Mouse (Mus musculus) lung, embryonic 16.5 days (tissue): ENCODE data around the gene Prkag3. TPM values are rescaled to one million over a fixed set of nuclear protein-coding genes. Genes with fewer than 3 reads are reported as not detected.

ENCODE experiments used
- ATAC-seq: fragments of 200-750 bp; cut with Nextera tagmentation; 2 replicates; pipeline ENCODE4 v1.8.0; 2017; ENCODE audit warnings: low read depth, mild to moderate bottlenecking, moderate library complexity
- H3K27ac ChIP-seq: fragments of 300-500 bp; sonication (generic); 2 replicates; pipeline ENCODE4 v1.5.1; 2014; ENCODE audit warnings: mild to moderate bottlenecking, control low read depth, low read length
- H3K27me3 ChIP-seq: fragments of 300-500 bp; sonication (generic); 2 replicates; pipeline ENCODE4 v1.6.1; 2014; ENCODE audit warnings: low read depth, low read length, mixed read lengths; ENCODE audit not compliant: control insufficient read depth, insufficient read depth
- H3K36me3 ChIP-seq: fragments of 300-500 bp; sonication (generic); 2 replicates; pipeline ENCODE4 v1.6.1; 2014; ENCODE audit warnings: low read length; ENCODE audit not compliant: control insufficient read depth, insufficient read depth
- H3K4me1 ChIP-seq: fragments of 300-500 bp; sonication (generic); replicated peaks from 2 replicates; pipeline ENCODE4 v1.6.1; 2014; ENCODE audit warnings: low read length, mixed read lengths; ENCODE audit not compliant: control insufficient read depth, insufficient read depth
- H3K4me2 ChIP-seq: fragments of 300-500 bp; sonication (generic); 2 replicates; pipeline ENCODE4 v1.6.1; 2014; ENCODE audit warnings: low read depth, low read length, control low read depth
- H3K4me3 ChIP-seq: fragments of 300-500 bp; sonication (generic); 2 replicates; pipeline ENCODE4 v1.5.1; 2014; ENCODE audit warnings: mild to moderate bottlenecking, low read length, control low read depth
- H3K9ac ChIP-seq: fragments of 300-500 bp; sonication (generic); 2 replicates; pipeline ENCODE4 v1.6.1; 2014; ENCODE audit warnings: low read length, control low read depth
- H3K9me3 ChIP-seq: fragments of 300-500 bp; sonication (generic); 2 replicates; pipeline ENCODE4 v1.6.1; 2016; ENCODE audit warnings: low read length; ENCODE audit not compliant: control insufficient read depth
- WGBS: fragments of 180-500 bp; shearing (Covaris S2); extraction: QIAGEN DNeasy Blood & Tissue Kit; methylation state at CpG from one replicate; pipeline ENCODE4 v1.1.7; 2014; 5-methylcytosine and 5-hydroxymethylcytosine counted together
- polyA plus RNA-seq: library from polyadenylated mRNA; unstranded; fragments of >200 nt; fragmentation: Nextera tagmentation; extraction: Ambion mirVana; gene quantifications from 2 replicates; pipeline ENCODE4 v1.2.1, GENCODE M21; 2015

Gene Prkag3
- polyA plus RNA-seq, 1 experiment from 2014 or later = 0.67 TPM

GRCm38 (mm10) chr1:74771467-74771844 is 22.4 kb upstream of the Prkag3 start:
- Histone ChIP-seq H3K4me3 (peak overlapping the region; percentile 55), H3K4me1 (peaks cover 22% of the 10 kb centered on the region), H3K27me3 (peaks cover 55% of the 10 kb centered on the region), H3K9ac (peak overlapping the region; percentile 51), H3K9me3 (no peaks in the 10 kb centered on the region), H3K4me2 (peak overlapping the region; percentile 97), H3K27ac (no peak overlapping the region), H3K36me3 (no peaks in the 10 kb centered on the region)
- WGBS = 0% methylated on average over 17 of the region's 26 CpGs
- no peak; the same call in 1 of the 2 replicates for ATAC-seq

- Histone ChIP-seq H3K27me3 (peaks cover 55% of the 10 kb centered on the region), H3K4me3 (peak overlapping the region; percentile 55), H3K4me2 (peak overlapping the region; percentile 97), H3K4me1 (peaks cover 22% of the 10 kb centered on the region), H3K27ac (no peak overlapping the region), H3K36me3 (no peaks in the 10 kb centered on the region), H3K9ac (peak overlapping the region; percentile 51; the same call in 1 of the 2 replicates), H3K9me3 (no peaks in the 10 kb centered on the region)
- no peak for ATAC-seq
- WGBS = 0% methylated on average over 34 of the region's 35 CpGs
Observed at GRCm38 (mm10) chr1:74770727-74771466, 21.9 kb upstream of the Prkag3 start.

DNA sequence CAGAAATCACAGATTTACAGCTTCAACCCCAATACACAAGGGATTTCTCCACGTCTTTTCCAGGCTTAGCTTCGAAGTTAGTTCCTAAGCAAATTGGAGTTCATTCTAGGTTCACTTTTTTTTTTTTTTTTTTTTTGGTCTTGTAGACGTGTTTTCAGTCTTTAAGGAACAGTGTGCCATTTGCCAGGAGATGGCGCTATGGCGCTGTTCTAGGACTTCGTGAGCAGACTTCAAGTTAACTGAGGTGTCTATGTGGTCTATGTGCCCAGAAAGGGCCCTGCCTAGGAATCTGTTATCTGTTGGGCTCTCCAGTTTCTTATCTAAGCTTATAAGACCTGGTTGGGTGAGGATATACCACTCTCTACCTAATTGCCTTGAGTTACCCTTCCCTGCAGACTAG is 14.1 kb upstream of the Prkag3 start:
- Histone ChIP-seq H3K4me2 (no peak overlapping the region), H3K27me3 (no peaks in the 10 kb centered on the region; the same call in 1 of the 2 replicates), H3K4me3 (no peak overlapping the region), H3K9ac (no peak overlapping the region), H3K36me3 (no peaks in the 10 kb centered on the region), H3K4me1 (no peaks in the 10 kb centered on the region), H3K27ac (no peak overlapping the region), H3K9me3 (no peaks in the 10 kb centered on the region)
- WGBS = 5% methylated on average over 6 of the region's 6 CpGs
- no peak for ATAC-seq

DNA sequence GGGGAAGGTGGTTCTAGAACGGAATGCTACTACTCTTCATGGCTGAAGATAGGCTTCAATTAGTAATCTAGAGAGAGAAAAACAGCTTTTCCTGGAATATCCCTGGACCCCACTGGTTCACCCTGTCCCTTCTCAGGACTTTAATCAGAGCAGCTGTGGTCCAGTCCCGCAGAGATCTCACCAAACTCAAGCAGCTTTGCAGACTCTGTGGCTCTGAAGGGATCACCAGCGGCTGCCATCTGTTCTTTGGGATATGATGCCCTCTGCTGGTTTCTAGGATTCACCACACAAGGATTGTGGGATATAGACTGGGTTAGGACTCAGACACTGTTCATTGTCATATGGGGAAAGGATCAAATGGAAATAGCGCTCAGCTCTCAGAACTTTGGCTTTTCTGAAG is 10.8 kb upstream of the Prkag3 start:
- ATAC-seq = no peak
- Histone ChIP-seq H3K4me3 (no peak overlapping the region), H3K27ac (no peak overlapping the region), H3K9me3 (no peaks in the 10 kb centered on the region), H3K36me3 (no peaks in the 10 kb centered on the region), H3K4me1 (no peaks in the 10 kb centered on the region), H3K27me3 (no peaks in the 10 kb centered on the region; the same call in 1 of the 2 replicates), H3K4me2 (no peak overlapping the region), H3K9ac (no peak overlapping the region)
- 22% methylated on average over 4 of the region's 4 CpGs for WGBS

DNA sequence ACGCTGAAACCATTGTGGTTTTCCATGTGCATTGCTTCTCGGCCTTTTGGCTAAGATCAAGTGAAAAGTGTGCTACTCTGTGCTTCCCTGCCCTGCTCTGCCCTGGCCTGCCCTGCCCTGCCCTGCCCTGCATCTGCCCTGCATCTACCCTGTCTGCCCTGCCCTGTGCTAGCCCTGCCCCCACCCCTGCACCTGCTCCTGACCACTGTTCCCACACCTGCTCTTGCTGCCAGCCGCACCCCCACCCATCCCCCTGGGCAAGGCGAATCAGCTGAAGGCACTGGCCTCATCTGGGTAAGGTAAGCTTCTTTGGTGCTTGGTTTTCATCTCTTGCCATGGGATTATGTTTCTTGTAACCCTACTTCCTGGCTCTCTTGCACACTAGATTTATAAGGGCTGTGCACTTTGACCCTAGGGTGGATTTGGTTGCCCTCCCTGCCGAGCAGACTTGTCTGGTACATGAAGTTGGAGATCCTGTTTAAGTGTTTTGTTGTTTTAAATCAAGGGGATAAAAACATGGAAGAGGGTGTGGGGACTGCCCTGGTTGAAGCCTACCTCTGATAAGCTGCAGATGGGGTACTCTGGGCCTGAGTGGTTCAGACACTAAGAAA is 5.3 kb upstream of the Prkag3 start:
- H3K4me1 ChIP-seq = no peaks in the 10 kb centered on the region
- ATAC-seq = no peak
- no peaks in the 10 kb centered on the region for H3K27me3 ChIP-seq
- no peak overlapping the region for H3K4me2 ChIP-seq
- H3K27ac ChIP-seq = no peak overlapping the region
- H3K4me3 ChIP-seq = no peak overlapping the region
- H3K9me3 ChIP-seq = no peaks in the 10 kb centered on the region
- no peak overlapping the region for H3K9ac ChIP-seq
- WGBS = 54% methylated on average over 5 of the region's 5 CpGs
- no peaks in the 10 kb centered on the region for H3K36me3 ChIP-seq

DNA sequence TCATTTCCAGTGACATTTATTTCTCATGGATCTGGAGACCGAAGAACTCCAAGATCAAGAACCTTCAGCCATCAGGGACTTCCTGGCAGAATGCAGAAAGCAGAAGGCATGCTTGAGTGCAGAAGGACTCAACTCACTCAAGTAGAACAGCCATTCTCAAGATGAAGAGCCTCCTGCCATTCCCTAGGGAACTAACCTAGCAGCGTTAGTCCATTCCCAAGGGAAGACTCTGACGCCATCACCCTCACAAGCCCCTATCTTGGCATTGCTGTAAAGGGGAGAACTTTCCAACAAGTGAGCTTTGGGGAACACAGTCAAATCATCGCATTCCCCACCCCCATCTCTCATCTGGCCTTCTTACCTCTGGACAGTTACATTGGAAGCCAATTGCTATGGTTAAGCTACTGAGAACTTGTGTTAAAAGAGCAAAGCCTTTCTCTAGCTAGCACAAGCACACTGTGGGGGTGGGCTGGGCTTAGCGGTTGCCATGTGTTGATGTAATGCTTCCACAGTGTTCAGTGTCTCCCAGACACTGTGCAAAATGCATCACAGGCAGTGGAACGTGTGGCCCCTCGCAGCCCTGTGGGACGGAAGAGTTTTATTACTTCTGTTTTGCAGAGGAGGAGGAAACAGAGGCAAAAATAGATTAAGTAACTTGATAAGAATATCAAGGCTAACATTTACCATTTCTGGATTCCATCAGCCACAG is 4.4 kb upstream of the Prkag3 start:
- no peak for ATAC-seq
- H3K36me3 ChIP-seq = no peaks in the 10 kb centered on the region
- no peak overlapping the region for H3K27ac ChIP-seq
- peaks cover 5% of the 10 kb centered on the region for H3K4me1 ChIP-seq
- WGBS = 82% methylated on average over 8 of the region's 8 CpGs
- no peak overlapping the region for H3K9ac ChIP-seq
- no peaks in the 10 kb centered on the region for H3K9me3 ChIP-seq
- no peak overlapping the region for H3K4me2 ChIP-seq
- H3K4me3 ChIP-seq = no peak overlapping the region
- peaks cover 4% of the 10 kb centered on the region for H3K27me3 ChIP-seq

GRCm38 (mm10) chr1:74752833-74753232 is 3.8 kb upstream of the Prkag3 start:
- peaks cover 5% of the 10 kb centered on the region for H3K4me1 ChIP-seq
- no peaks in the 10 kb centered on the region for H3K36me3 ChIP-seq
- WGBS = 89% methylated on average over 3 of the region's 3 CpGs
- no peak for ATAC-seq
- H3K27me3 ChIP-seq = peaks cover 6% of the 10 kb centered on the region
- no peak overlapping the region for H3K9ac ChIP-seq
- no peak overlapping the region for H3K27ac ChIP-seq
- H3K4me3 ChIP-seq = no peak overlapping the region
- no peak overlapping the region for H3K4me2 ChIP-seq
- H3K9me3 ChIP-seq = no peaks in the 10 kb centered on the region

DNA sequence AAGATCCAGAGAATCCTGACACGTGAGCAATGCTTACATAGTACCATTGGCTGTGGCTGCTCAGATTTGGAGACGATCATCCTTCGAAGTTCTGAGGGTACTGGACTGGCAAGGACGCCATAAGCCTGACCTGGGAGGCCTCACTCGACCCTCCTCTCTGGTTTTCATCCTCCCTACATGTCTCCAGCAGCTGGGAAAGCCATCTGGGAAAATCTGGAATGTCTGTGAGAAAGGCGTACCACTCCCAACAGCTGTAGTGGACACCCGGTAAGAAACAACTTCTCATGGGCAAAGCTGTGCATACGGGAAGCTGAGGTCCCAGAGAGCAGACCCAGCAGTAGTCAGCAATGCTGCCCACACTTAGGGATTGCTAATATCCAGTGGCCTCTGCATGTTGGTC is 3.1 kb upstream of the Prkag3 start:
- Histone ChIP-seq H3K4me1 (peaks cover 5% of the 10 kb centered on the region), H3K27ac (no peak overlapping the region), H3K36me3 (no peaks in the 10 kb centered on the region), H3K9ac (no peak overlapping the region), H3K9me3 (no peaks in the 10 kb centered on the region), H3K4me3 (no peak overlapping the region), H3K4me2 (no peak overlapping the region), H3K27me3 (peaks cover 6% of the 10 kb centered on the region)
- no peak for ATAC-seq
- 71% methylated on average over 8 of the region's 8 CpGs for WGBS

DNA sequence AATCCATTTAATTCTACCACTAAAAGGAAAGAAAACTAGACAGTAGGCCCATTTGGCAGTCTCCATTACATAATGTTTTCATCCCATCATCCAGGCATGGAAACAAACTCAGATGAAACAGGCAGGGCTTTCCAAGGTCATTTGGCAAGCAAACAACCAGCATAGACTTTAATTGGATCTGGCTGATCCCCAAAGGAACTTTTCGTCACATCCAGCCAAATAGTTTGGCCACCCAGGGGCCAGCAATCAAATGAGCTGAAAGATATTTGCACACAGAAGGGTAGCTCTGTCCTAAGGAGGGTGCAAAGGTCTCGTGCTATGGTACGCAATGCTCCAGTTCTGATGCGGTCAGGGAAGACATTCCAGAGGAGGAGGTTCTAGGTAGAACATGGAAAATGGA is 1.7 kb upstream of the Prkag3 start:
- 69% methylated on average over 4 of the region's 4 CpGs for WGBS

More for the DNA sequence above, 1.7 kb upstream of the Prkag3 start:
- ATAC-seq = no peak
- Histone ChIP-seq H3K36me3 (no peaks in the 10 kb centered on the region), H3K27me3 (peaks cover 6% of the 10 kb centered on the region), H3K27ac (no peak overlapping the region), H3K4me1 (peaks cover 5% of the 10 kb centered on the region), H3K9ac (no peak overlapping the region), H3K4me3 (no peak overlapping the region), H3K9me3 (no peaks in the 10 kb centered on the region), H3K4me2 (no peak overlapping the region)
